Mouse (Mus musculus) myocyte (in vitro differentiated cells): ENCODE measurements at regions not wholly inside any gene's neighbourhood (a gene's known extent, or its start where the extent isn't known, plus 50 kb on each side); places are given as distances from the start of the nearest gene placed in this dataset.

Source experiments
- CEBPB ChIP-seq: IDR thresholded peaks from 2 replicates; pipeline ENCODE4 v1.6.1; 2011; ENCODE audit warnings: mild to moderate bottlenecking, moderate library complexity; ENCODE audit not compliant: poor library complexity, insufficient read depth, severe bottlenecking
- MAX ChIP-seq: IDR thresholded peaks from one replicate; pipeline ENCODE4 v1.6.1; 2011; ENCODE audit warnings: low read depth, mild to moderate bottlenecking, control low read depth
- POLR2A ChIP-seq: IDR thresholded peaks from one replicate; pipeline ENCODE4 v1.6.1; 2011; ENCODE audit warnings: low read depth, mild to moderate bottlenecking, control low read depth, moderate library complexity; ENCODE audit not compliant: insufficient read length
- POLR2AphosphoS2 ChIP-seq: IDR thresholded peaks from one replicate; pipeline ENCODE4 v1.6.1; 2011; ENCODE audit warnings: low read depth, control low read depth; ENCODE audit not compliant: insufficient read length

- no peak for TF ChIP-seq MAX
- TF ChIP-seq POLR2A: no peak
- TF ChIP-seq CEBPB: no peak
- TF ChIP-seq POLR2AphosphoS2: no peak
Observed at GRCm38 (mm10) chr1:57478151-57478550, 71.2 kb upstream of the Tyw5 start.
